Mouse (Mus musculus): Measurements from ENCODE around the gene Tshr. TPM values are rescaled to one million over a fixed set of nuclear protein-coding genes. Genes with fewer than 3 reads are reported as not detected.
"Not testable (repeated sequence)": the region's sequence is repeated elsewhere in the genome, so short reads cannot be mapped to it uniquely, and the experiment has no call there.

Tshr gene
- polyA plus RNA-seq, 1 experiment = not detected

GRCm38 (mm10) chr12:91540202-91540601, 155.8 kb downstream of the Tshr start:
- no peak overlapping the region for H3K27ac ChIP-seq (ENCODE audit: insufficient read depth, low read depth, low read length)
- no peaks in the 10 kb centered on the region for H3K4me1 ChIP-seq (ENCODE audit: control insufficient read depth, insufficient read depth, low read length)
- no peak overlapping the region for H3K4me3 ChIP-seq (ENCODE audit: insufficient read depth, low read depth, low read length)
- TF ChIP-seq POLR2A (IDR thresholded peaks at IDR 0.05; ENCODE audit: insufficient read depth, low read depth, low read length) (no peak), CTCF (IDR thresholded peaks at IDR 0.05; ENCODE audit: insufficient read depth, low read depth, low read length) (no peak)
- 96% methylated on average over 7 of the region's 7 CpGs for WGBS

- Histone ChIP-seq H3K4me1 (ENCODE audit: control insufficient read depth, insufficient read depth, low read length) (peaks cover 7% of the 10 kb centered on the region), H3K27ac (ENCODE audit: insufficient read depth, low read depth, low read length) (no peak overlapping the region), H3K4me3 (ENCODE audit: insufficient read depth, low read depth, low read length) (no peak overlapping the region)
- TF ChIP-seq CTCF (IDR thresholded peaks at IDR 0.05; ENCODE audit: insufficient read depth, low read depth, low read length) = no peak
- TF ChIP-seq POLR2A (IDR thresholded peaks at IDR 0.05; ENCODE audit: insufficient read depth, low read depth, low read length) = no peak
- WGBS = 62% methylated on average over 9 of the region's 9 CpGs
These were observed 165.1 kb downstream of the Tshr start for GRCm38 (mm10) chr12:91549471-91549870.

- TF ChIP-seq CTCF (IDR thresholded peaks at IDR 0.05; ENCODE audit: insufficient read depth, low read depth, low read length) (no peak), POLR2A (IDR thresholded peaks at IDR 0.05; ENCODE audit: insufficient read depth, low read depth, low read length) (no peak)
- peaks cover 7% of the 10 kb centered on the region for H3K4me1 ChIP-seq (ENCODE audit: control insufficient read depth, insufficient read depth, low read length)
- WGBS = 5% methylated on average over 19 of the region's 19 CpGs
- H3K4me3 ChIP-seq (ENCODE audit: insufficient read depth, low read depth, low read length) = peak overlapping the region; percentile 22; the same call in 1 of the 2 replicates
- H3K27ac ChIP-seq (ENCODE audit: insufficient read depth, low read depth, low read length) = no peak overlapping the region; the same call in 1 of the 2 replicates
These were observed 167.6 kb downstream of the Tshr start for GRCm38 (mm10) chr12:91551773-91552526.

GRCm38 (mm10) chr12:91557358-91558005, 173.1 kb downstream of the Tshr start:
- H3K4me1 ChIP-seq (ENCODE audit: control insufficient read depth, insufficient read depth, low read length) = not testable (repeated sequence)
- 83% methylated on average over 8 of the region's 8 CpGs for WGBS

DNA sequence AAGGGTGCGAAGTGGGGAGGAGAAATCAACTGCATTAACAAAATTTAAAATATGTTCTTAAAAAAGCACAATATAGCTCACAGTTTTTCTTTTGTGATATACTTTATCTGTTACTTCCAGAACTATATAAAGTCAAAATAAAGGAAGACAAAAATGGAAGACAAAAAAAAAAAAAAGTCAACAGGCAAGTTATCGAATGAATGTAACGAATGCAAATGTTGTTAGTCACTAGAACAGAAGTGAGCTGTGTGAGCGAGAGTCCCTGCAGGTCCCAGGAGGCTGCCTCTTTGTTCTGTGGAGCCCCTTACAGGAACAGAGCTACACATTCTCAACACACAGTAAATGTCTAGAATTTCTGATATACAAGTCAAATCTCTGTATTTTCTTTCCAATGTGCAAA, 173.8 kb downstream of the Tshr start:
- H3K4me1 ChIP-seq (ENCODE audit: control insufficient read depth, insufficient read depth, low read length); H3K27ac ChIP-seq (ENCODE audit: insufficient read depth, low read depth, low read length); H3K4me3 ChIP-seq (ENCODE audit: insufficient read depth, low read depth, low read length): not testable (repeated sequence)
- 89% methylated on average over 4 of the region's 4 CpGs for WGBS

More at GRCm38 (mm10) chr12:91557358-91558005, 173.1 kb downstream of the Tshr start:
- H3K4me3 ChIP-seq (ENCODE audit: insufficient read depth, low read depth, low read length); H3K27ac ChIP-seq (ENCODE audit: insufficient read depth, low read depth, low read length): not testable (repeated sequence)

DNA sequence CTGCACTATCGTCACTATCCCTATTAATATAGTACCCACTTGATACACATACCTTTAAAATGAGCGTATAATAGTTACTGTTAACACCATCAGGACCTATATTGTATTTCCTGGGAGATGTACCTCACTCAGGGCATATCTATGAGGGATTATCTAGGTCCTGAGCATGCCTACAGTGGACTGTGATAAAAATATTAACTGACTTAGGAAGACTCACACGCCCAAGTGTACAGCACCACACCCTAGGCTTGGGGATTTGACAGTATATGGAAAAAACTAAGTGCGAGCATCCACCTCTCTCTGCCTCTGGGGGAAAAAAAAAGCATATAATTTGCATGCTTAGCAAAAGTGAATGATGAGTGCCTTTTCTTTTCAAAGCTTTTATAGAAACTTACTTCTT, 182.8 kb downstream of the Tshr start:
- H3K4me1 ChIP-seq (ENCODE audit: control insufficient read depth, insufficient read depth, low read length) = no peaks in the 10 kb centered on the region
- TF ChIP-seq CTCF (IDR thresholded peaks at IDR 0.05; ENCODE audit: insufficient read depth, low read depth, low read length) = no peak
- no peak for TF ChIP-seq POLR2A (IDR thresholded peaks at IDR 0.05; ENCODE audit: insufficient read depth, low read depth, low read length)
- H3K27ac ChIP-seq (ENCODE audit: insufficient read depth, low read depth, low read length) = no peak overlapping the region
- 91% methylated on average over 4 of the region's 4 CpGs for WGBS
- no peak overlapping the region for H3K4me3 ChIP-seq (ENCODE audit: insufficient read depth, low read depth, low read length)

- 87% methylated on average over 3 of the region's 3 CpGs for WGBS
- Histone ChIP-seq H3K27ac (ENCODE audit: insufficient read depth, low read depth, low read length) (no peak overlapping the region), H3K4me3 (ENCODE audit: insufficient read depth, low read depth, low read length) (no peak overlapping the region), H3K4me1 (ENCODE audit: control insufficient read depth, insufficient read depth, low read length) (no peaks in the 10 kb centered on the region)
- TF ChIP-seq CTCF (IDR thresholded peaks at IDR 0.05; ENCODE audit: insufficient read depth, low read depth, low read length) (no peak), POLR2A (IDR thresholded peaks at IDR 0.05; ENCODE audit: insufficient read depth, low read depth, low read length) (no peak)
These were observed 184.9 kb downstream of the Tshr start for GRCm38 (mm10) chr12:91569255-91569654.

DNA sequence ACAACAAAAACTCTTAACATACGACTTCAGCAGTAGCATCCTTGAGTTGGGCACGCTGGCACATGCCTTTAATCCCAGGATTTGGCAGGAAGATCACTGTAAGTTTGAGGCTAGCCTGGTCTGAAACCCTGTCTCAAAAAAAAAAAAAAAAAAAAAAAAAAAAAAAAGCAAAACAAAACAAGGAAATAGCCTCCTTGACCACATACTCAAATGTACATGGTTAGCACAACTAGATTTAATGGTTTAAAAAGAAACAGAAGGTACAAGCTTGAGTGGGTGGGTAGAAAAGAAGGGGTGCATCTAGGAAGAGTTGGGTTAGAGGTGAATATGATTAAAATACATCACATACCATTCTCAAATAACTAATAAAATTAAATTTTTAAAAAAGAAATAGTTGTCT, 187.3 kb downstream of the Tshr start:
- TF ChIP-seq CTCF (IDR thresholded peaks at IDR 0.05; ENCODE audit: insufficient read depth, low read depth, low read length) = no peak
- no peak for TF ChIP-seq POLR2A (IDR thresholded peaks at IDR 0.05; ENCODE audit: insufficient read depth, low read depth, low read length)
- no peak overlapping the region for H3K4me3 ChIP-seq (ENCODE audit: insufficient read depth, low read depth, low read length)
- WGBS = 88% methylated on average over 2 of the region's 2 CpGs
- no peaks in the 10 kb centered on the region for H3K4me1 ChIP-seq (ENCODE audit: control insufficient read depth, insufficient read depth, low read length)
- H3K27ac ChIP-seq (ENCODE audit: insufficient read depth, low read depth, low read length) = no peak overlapping the region

DNA sequence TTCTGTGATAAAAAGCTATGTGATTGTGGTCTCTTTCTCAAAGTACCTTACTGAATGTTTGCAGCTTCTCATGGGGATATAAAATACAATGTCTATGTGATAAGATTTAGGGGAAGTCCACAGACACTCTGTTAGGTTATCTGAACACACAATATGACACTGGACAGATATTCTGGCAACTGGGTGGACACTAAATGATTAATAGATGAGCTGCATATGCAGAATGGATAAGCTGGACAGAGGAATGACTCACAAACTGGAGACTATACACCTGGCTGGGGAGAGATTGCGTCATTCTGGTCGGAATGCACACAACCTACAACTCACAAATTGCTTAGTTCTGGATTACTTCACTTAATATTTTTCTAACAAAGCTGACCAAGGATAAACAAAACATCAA, 195.3 kb downstream of the Tshr start:
- Histone ChIP-seq H3K27ac (ENCODE audit: insufficient read depth, low read depth, low read length) (no peak overlapping the region), H3K4me1 (ENCODE audit: control insufficient read depth, insufficient read depth, low read length) (peaks cover 7% of the 10 kb centered on the region), H3K4me3 (ENCODE audit: insufficient read depth, low read depth, low read length) (no peak overlapping the region)
- no peak for TF ChIP-seq CTCF (IDR thresholded peaks at IDR 0.05; ENCODE audit: insufficient read depth, low read depth, low read length)
- no peak for TF ChIP-seq POLR2A (IDR thresholded peaks at IDR 0.05; ENCODE audit: insufficient read depth, low read depth, low read length)
- WGBS = 94% methylated on average over 2 of the region's 2 CpGs

Measured in olfactory bulb, adult 2 months (tissue).